Mouse (Mus musculus): ENCODE measurements at regions not wholly inside any gene's neighbourhood (a gene's known extent, or its start where the extent isn't known, plus 50 kb on each side); places are given as distances from the start of the nearest gene placed in this dataset.

- H3K36me3 ChIP-seq = no peaks in the 10 kb centered on the region
- no peak overlapping the region for H3K9ac ChIP-seq
- H3K4me1 ChIP-seq = no peaks in the 10 kb centered on the region
- H3K9me3 ChIP-seq = no peaks in the 10 kb centered on the region
- no peak overlapping the region for H3K4me2 ChIP-seq (replicated peaks)
- H3K27me3 ChIP-seq (replicated peaks) = no peaks in the 10 kb centered on the region
- no peak overlapping the region for H3K27ac ChIP-seq
- ATAC-seq (ENCODE audit: low FRiP score, low read depth) = no peak
- no peak overlapping the region for H3K4me3 ChIP-seq
- 58% methylated on average over 10 of the region's 10 CpGs for WGBS
Observed at GRCm38 (mm10) chr1:137297780-137298569, 337.7 kb upstream of the Nr5a2 start.

GRCm38 (mm10) chr1:137289456-137289855 is 329.2 kb upstream of the Nr5a2 start:
- no peaks in the 10 kb centered on the region for H3K4me1 ChIP-seq
- 85% methylated on average over 9 of the region's 9 CpGs for WGBS
- ATAC-seq (ENCODE audit: low FRiP score, low read depth) = no peak
- no peak overlapping the region for H3K9ac ChIP-seq
- H3K27me3 ChIP-seq (replicated peaks) = no peaks in the 10 kb centered on the region
- H3K9me3 ChIP-seq = no peaks in the 10 kb centered on the region
- H3K27ac ChIP-seq = no peak overlapping the region
- no peaks in the 10 kb centered on the region for H3K36me3 ChIP-seq
- H3K4me2 ChIP-seq (replicated peaks) = no peak overlapping the region
- H3K4me3 ChIP-seq = no peak overlapping the region

- Histone ChIP-seq H3K9me3 (no peaks in the 10 kb centered on the region), H3K4me2 (replicated peaks) (no peak overlapping the region), H3K9ac (no peak overlapping the region), H3K36me3 (no peaks in the 10 kb centered on the region), H3K27ac (no peak overlapping the region), H3K4me3 (no peak overlapping the region), H3K4me1 (no peaks in the 10 kb centered on the region), H3K27me3 (replicated peaks) (no peaks in the 10 kb centered on the region)
- WGBS = 72% methylated on average over 5 of the region's 5 CpGs
- no peak for ATAC-seq (ENCODE audit: low FRiP score, low read depth)
Observed at GRCm38 (mm10) chr1:137283291-137283690, 323.0 kb upstream of the Nr5a2 start.

- Histone ChIP-seq H3K36me3 (no peaks in the 10 kb centered on the region), H3K27ac (no peak overlapping the region), H3K27me3 (replicated peaks) (no peaks in the 10 kb centered on the region), H3K4me1 (no peaks in the 10 kb centered on the region), H3K4me2 (replicated peaks) (no peak overlapping the region), H3K9me3 (no peaks in the 10 kb centered on the region), H3K9ac (no peak overlapping the region), H3K4me3 (no peak overlapping the region)
- ATAC-seq (ENCODE audit: low FRiP score, low read depth) = no peak
- WGBS = 77% methylated on average over 5 of the region's 5 CpGs
Observed at GRCm38 (mm10) chr1:137282457-137282856, 322.2 kb upstream of the Nr5a2 start.

- H3K9ac ChIP-seq = no peak overlapping the region
- ATAC-seq (ENCODE audit: low FRiP score, low read depth) = no peak
- 80% methylated on average over 10 of the region's 10 CpGs for WGBS
- H3K36me3 ChIP-seq = no peaks in the 10 kb centered on the region
- no peak overlapping the region for H3K4me3 ChIP-seq
- H3K27me3 ChIP-seq (replicated peaks) = no peaks in the 10 kb centered on the region
- H3K9me3 ChIP-seq = no peaks in the 10 kb centered on the region
- H3K27ac ChIP-seq = no peak overlapping the region
- no peaks in the 10 kb centered on the region for H3K4me1 ChIP-seq
- H3K4me2 ChIP-seq (replicated peaks) = no peak overlapping the region
Observed at GRCm38 (mm10) chr1:137280391-137281386, 320.4 kb upstream of the Nr5a2 start.

GRCm38 (mm10) chr1:137279981-137280380 is 319.7 kb upstream of the Nr5a2 start:
- Histone ChIP-seq H3K4me3 (no peak overlapping the region), H3K27me3 (replicated peaks) (no peaks in the 10 kb centered on the region), H3K4me1 (no peaks in the 10 kb centered on the region), H3K9me3 (no peaks in the 10 kb centered on the region), H3K4me2 (replicated peaks) (no peak overlapping the region), H3K9ac (no peak overlapping the region), H3K36me3 (no peaks in the 10 kb centered on the region), H3K27ac (no peak overlapping the region)
- WGBS = 96% methylated on average over 2 of the region's 2 CpGs
- ATAC-seq (ENCODE audit: low FRiP score, low read depth) = no peak

- no peak for ATAC-seq (ENCODE audit: low FRiP score, low read depth)
- H3K27ac ChIP-seq = no peak overlapping the region
- 74% methylated on average over 9 of the region's 9 CpGs for WGBS
Observed at GRCm38 (mm10) chr1:137270659-137271612, 310.7 kb upstream of the Nr5a2 start.

GRCm38 (mm10) chr1:137262806-137263370 is 302.6 kb upstream of the Nr5a2 start:
- 50% methylated on average over 1 of the region's 1 CpGs for WGBS
- no peaks in the 10 kb centered on the region for H3K9me3 ChIP-seq
- H3K4me2 ChIP-seq (replicated peaks) = no peak overlapping the region
- H3K4me1 ChIP-seq = peaks cover 4% of the 10 kb centered on the region; the same call in 1 of the 2 replicates
- no peaks in the 10 kb centered on the region for H3K36me3 ChIP-seq
- no peaks in the 10 kb centered on the region for H3K27me3 ChIP-seq (replicated peaks)
- H3K27ac ChIP-seq = no peak overlapping the region
- H3K9ac ChIP-seq = no peak overlapping the region
- no peak for ATAC-seq (ENCODE audit: low FRiP score, low read depth)
- no peak overlapping the region for H3K4me3 ChIP-seq

More at GRCm38 (mm10) chr1:137270659-137271612, 310.7 kb upstream of the Nr5a2 start:
- no peaks in the 10 kb centered on the region for H3K27me3 ChIP-seq (replicated peaks)
- H3K9me3 ChIP-seq = no peaks in the 10 kb centered on the region
- no peak overlapping the region for H3K4me3 ChIP-seq
- no peaks in the 10 kb centered on the region for H3K36me3 ChIP-seq
- H3K4me2 ChIP-seq (replicated peaks) = no peak overlapping the region
- H3K4me1 ChIP-seq = no peaks in the 10 kb centered on the region
- H3K9ac ChIP-seq = no peak overlapping the region

GRCm38 (mm10) chr1:137262121-137262525 is 301.9 kb upstream of the Nr5a2 start:
- no peak for ATAC-seq (ENCODE audit: low FRiP score, low read depth)
- H3K4me2 ChIP-seq (replicated peaks) = no peak overlapping the region

GRCm38 (mm10) chr1:137256294-137256693 is 296.0 kb upstream of the Nr5a2 start:
- 96% methylated on average over 3 of the region's 3 CpGs for WGBS
- H3K4me2 ChIP-seq (replicated peaks) = no peak overlapping the region
- H3K27ac ChIP-seq = no peak overlapping the region
- no peaks in the 10 kb centered on the region for H3K36me3 ChIP-seq
- H3K4me1 ChIP-seq = no peaks in the 10 kb centered on the region
- no peak for ATAC-seq (ENCODE audit: low FRiP score, low read depth)
- H3K27me3 ChIP-seq (replicated peaks) = no peaks in the 10 kb centered on the region
- no peak overlapping the region for H3K9ac ChIP-seq
- H3K4me3 ChIP-seq = no peak overlapping the region
- H3K9me3 ChIP-seq = no peaks in the 10 kb centered on the region

More at GRCm38 (mm10) chr1:137262121-137262525, 301.9 kb upstream of the Nr5a2 start:
- Histone ChIP-seq H3K36me3 (no peaks in the 10 kb centered on the region), H3K9ac (no peak overlapping the region), H3K27me3 (replicated peaks) (no peaks in the 10 kb centered on the region), H3K4me3 (no peak overlapping the region), H3K9me3 (no peaks in the 10 kb centered on the region), H3K4me1 (peaks cover 4% of the 10 kb centered on the region; the same call in 1 of the 2 replicates), H3K27ac (no peak overlapping the region)
- 51% methylated on average over 5 of the region's 5 CpGs for WGBS

GRCm38 (mm10) chr1:137255041-137255440 is 294.8 kb upstream of the Nr5a2 start:
- Histone ChIP-seq H3K4me2 (replicated peaks) (no peak overlapping the region), H3K9me3 (no peaks in the 10 kb centered on the region), H3K9ac (no peak overlapping the region), H3K27ac (no peak overlapping the region), H3K4me3 (no peak overlapping the region), H3K36me3 (no peaks in the 10 kb centered on the region), H3K4me1 (no peaks in the 10 kb centered on the region), H3K27me3 (replicated peaks) (no peaks in the 10 kb centered on the region)
- no peak for ATAC-seq (ENCODE audit: low FRiP score, low read depth)

All from neural tube, embryonic 12.5 days (tissue).